Mouse (Mus musculus) midbrain, postnatal 0 days (tissue): ENCODE results near the gene Sox2. TPM values are rescaled to one million over a fixed set of nuclear protein-coding genes. Genes with fewer than 3 reads are reported as not detected.

Experiments used
- ATAC-seq: fragments of 200-750 bp; cut with Nextera tagmentation; 2 replicates; pipeline ENCODE4 v1.8.0; 2017; ENCODE audit warnings: moderate number of reproducible peaks, mild to moderate bottlenecking, moderate TSS enrichment, moderate library complexity; ENCODE audit not compliant: low FRiP score
- DNase-seq: peaks from one replicate; pipeline ENCODE4 v3.0.0-alpha.2; 2015; ENCODE audit warnings: low spot score
- H3K27ac ChIP-seq: fragments of 300-500 bp; sonication (generic); 2 replicates; pipeline ENCODE4 v1.5.1; 2014; ENCODE audit warnings: low read depth, mild to moderate bottlenecking, low read length, mixed read lengths
- H3K27me3 ChIP-seq: fragments of 300-500 bp; sonication (generic); 2 replicates; pipeline ENCODE4 v1.6.1; 2014; ENCODE audit warnings: low read length, control low read depth, mixed read lengths; ENCODE audit not compliant: insufficient read depth
- H3K36me3 ChIP-seq: fragments of 300-500 bp; sonication (generic); 2 replicates; pipeline ENCODE4 v1.6.1; 2014; ENCODE audit warnings: low read length, control low read depth, mixed read lengths; ENCODE audit not compliant: insufficient read depth
- H3K4me1 ChIP-seq: fragments of 300-500 bp; sonication (generic); 2 replicates; pipeline ENCODE4 v1.6.1; 2014; ENCODE audit warnings: mild to moderate bottlenecking, control low read depth, antibody characterized with exemption, low read length, mixed read lengths; ENCODE audit not compliant: insufficient read depth
- H3K4me2 ChIP-seq: fragments of 300-500 bp; sonication (generic); 2 replicates; pipeline ENCODE4 v1.6.1; 2014; ENCODE audit warnings: low read depth, mild to moderate bottlenecking, low read length, mixed read lengths; ENCODE audit not compliant: poor library complexity, severe bottlenecking
- H3K4me3 ChIP-seq: fragments of 300-500 bp; sonication (generic); 2 replicates; pipeline ENCODE4 v1.5.1; 2014; ENCODE audit warnings: low read depth, mild to moderate bottlenecking, low read length, moderate library complexity
- H3K9ac ChIP-seq: fragments of 300-500 bp; sonication (generic); replicated peaks from 2 replicates; pipeline ENCODE4 v1.6.1; 2014; ENCODE audit warnings: mild to moderate bottlenecking, low read length, moderate library complexity, mixed read lengths; ENCODE audit not compliant: poor library complexity, severe bottlenecking
- H3K9me3 ChIP-seq: fragments of 300-500 bp; sonication (generic); 2 replicates; pipeline ENCODE4 v1.6.1; 2016; ENCODE audit warnings: low read length, control low read depth
- CTCF ChIP-seq: IDR thresholded peaks from 2 replicates; pipeline ENCODE4 v1.5.1; 2016; ENCODE audit warnings: antibody characterized with exemption, mild to moderate bottlenecking
- WGBS: fragments of 180-500 bp; shearing (Covaris S2); extraction: QIAGEN DNeasy Blood & Tissue Kit; methylation state at CpG from one replicate; pipeline ENCODE4 v1.1.7; 2014; 5-methylcytosine and 5-hydroxymethylcytosine counted together
- polyA plus RNA-seq: library from polyadenylated mRNA; unstranded; fragments of >200 nt; fragmentation: Nextera tagmentation; extraction: Ambion mirVana; gene quantifications from 2 replicates; pipeline ENCODE4 v1.2.1, GENCODE M21; 2015
- total RNA-seq: library from RNA; depleted of rRNA; stranded (reverse); fragments of >200 nt; gene quantifications from 2 replicates; pipeline ENCODE4 v1.2.3, GENCODE M21; 2014

The Sox2 gene
- total and polyA plus RNA-seq, 2 experiments from 2014 or later: 29.7 to 79.1 TPM

DNA sequence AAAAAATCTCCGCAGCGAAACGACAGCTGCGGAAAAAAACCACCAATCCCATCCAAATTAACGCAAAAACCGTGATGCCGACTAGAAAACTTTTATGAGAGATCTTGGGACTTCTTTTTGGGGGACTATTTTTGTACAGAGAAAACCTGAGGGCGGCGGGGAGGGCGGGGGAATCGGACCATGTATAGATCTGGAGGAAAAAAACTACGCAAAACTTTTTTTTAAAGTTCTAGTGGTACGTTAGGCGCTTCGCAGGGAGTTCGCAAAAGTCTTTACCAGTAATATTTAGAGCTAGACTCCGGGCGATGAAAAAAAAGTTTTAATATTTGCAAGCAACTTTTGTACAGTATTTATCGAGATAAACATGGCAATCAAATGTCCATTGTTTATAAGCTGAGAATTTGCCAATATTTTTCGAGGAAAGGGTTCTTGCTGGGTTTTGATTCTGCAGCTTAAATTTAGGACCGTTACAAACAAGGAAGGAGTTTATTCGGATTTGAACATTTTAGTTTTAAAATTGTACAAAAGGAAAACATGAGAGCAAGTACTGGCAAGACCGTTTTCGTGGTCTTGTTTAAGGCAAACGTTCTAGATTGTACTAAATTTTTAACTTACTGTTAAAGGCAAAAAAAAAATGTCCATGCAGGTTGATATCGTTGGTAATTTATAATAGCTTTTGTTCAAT lies 1.4 kb downstream of the Sox2 start:
- Histone ChIP-seq H3K4me1 (no peaks in the 10 kb centered on the region), H3K27me3 (peaks cover 25% of the 10 kb centered on the region), H3K9ac (peak overlapping the region; percentile 75), H3K9me3 (no peaks in the 10 kb centered on the region), H3K4me2 (peak overlapping the region; percentile 46; the same call in 1 of the 2 replicates), H3K36me3 (no peaks in the 10 kb centered on the region), H3K27ac (peak overlapping the region; percentile 80; the same call in 1 of the 2 replicates), H3K4me3 (peak overlapping the region; percentile 51)
- no peak for TF ChIP-seq CTCF
- ATAC-seq (no peak), DNase-seq (no peak)
- WGBS: 6% methylated on average over 26 of the region's 26 CpGs

DNA sequence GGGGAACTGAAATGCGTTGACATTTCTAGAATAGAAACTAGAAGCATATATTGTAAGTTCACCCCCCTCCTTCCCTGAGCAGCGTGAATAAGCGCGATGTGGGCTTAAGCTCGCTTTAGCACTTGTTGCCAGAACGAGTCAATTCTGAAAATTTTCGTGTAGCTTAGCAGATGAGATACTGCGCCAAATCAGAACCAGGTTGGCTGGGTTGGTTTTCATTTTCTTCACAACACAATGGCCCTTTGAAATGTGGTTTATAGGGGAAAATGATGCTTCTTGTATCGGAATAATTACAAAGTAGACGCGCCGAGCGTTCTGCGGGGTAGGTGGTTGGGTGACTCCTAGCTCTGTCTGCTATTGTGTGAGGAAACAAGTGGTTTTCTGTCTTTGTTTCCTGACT lies 2.4 kb downstream of the Sox2 start:
- ATAC-seq (no peak), DNase-seq (no peak)
- 4% methylated on average over 14 of the region's 14 CpGs for WGBS
- Histone ChIP-seq H3K27me3 (peaks cover 20% of the 10 kb centered on the region), H3K4me3 (peak overlapping the region; percentile 39), H3K36me3 (no peaks in the 10 kb centered on the region), H3K9me3 (no peaks in the 10 kb centered on the region), H3K4me2 (peak overlapping the region; percentile 15), H3K27ac (peak overlapping the region; percentile 62), H3K4me1 (no peaks in the 10 kb centered on the region), H3K9ac (peak overlapping the region; percentile 54)
- TF ChIP-seq CTCF: no peak

DNA sequence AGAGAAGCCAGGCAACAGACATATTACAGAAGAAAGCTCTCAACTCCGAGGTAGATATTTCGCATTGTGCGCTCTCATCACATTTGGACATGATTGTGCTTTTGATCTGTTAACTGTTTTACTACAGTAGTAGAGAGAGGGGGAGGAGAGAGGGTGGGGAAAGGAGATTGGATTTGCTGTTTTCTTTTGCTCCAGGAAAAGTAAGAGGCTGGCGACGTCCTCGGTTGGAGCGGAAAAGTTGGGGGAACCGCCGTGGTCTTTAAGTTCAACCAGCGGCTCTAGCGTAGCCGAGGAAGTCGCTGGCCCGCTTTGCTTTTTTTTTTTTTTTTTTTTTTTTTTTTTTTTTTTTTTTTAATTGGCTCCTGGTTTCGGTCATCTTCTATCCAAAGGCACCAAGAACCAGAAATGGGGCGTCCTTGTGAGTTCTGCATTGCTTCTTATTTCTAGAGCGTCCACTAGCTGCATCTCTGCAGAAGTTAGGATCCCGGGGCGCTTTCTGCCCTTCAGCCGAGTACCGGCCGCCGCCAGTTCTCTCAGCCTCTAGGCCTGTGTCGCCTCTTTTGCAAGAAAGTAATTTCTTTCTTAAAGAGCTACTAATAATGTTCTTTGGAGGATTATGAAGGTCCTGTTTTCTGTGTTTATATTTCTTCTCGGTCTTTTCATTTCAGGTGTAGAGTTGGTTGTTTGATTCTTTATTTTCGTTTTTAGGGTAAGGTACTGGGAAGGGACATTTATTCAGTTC lies 3.2 kb downstream of the Sox2 start:
- peak overlapping the region; percentile 56 for H3K9ac ChIP-seq
- H3K4me3 ChIP-seq: peak overlapping the region; percentile 39
- peak overlapping the region; percentile 40; the same call in 1 of the 2 replicates for H3K4me2 ChIP-seq
- H3K9me3 ChIP-seq: no peaks in the 10 kb centered on the region
- no peaks in the 10 kb centered on the region for H3K4me1 ChIP-seq
- WGBS: 3% methylated on average over 26 of the region's 26 CpGs
- no peak for TF ChIP-seq CTCF
- H3K27me3 ChIP-seq: peaks cover 23% of the 10 kb centered on the region
- no peaks in the 10 kb centered on the region for H3K36me3 ChIP-seq
- peak overlapping the region; percentile 62 for H3K27ac ChIP-seq
- ATAC-seq (no peak), DNase-seq (no peak)

DNA sequence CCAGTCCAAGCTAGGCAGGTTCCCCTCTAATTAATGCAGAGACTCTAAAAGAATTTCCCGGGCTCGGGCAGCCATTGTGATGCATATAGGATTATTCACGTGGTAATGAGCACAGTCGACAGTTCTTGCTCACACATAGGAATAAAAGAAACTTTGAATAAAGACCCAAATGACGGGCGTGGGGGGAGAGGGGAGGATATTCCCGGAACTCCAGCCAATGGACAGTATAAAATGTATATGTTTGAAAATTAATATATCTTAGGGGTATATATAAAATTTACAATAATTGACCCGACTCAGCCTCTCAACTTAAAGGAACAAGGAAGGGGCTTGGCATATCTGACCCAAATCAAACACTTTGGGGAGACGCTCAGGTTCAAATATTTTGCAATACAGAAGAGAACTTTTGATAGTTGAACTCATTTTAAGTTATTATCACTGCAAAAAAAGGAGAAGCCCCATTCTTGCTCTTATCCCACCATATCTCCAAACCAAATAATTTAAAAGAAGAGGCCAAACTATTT lies 3.8 kb downstream of the Sox2 start:
- Histone ChIP-seq H3K36me3 (no peaks in the 10 kb centered on the region), H3K4me2 (peak overlapping the region; percentile 40), H3K27ac (peak overlapping the region; percentile 62; the same call in 1 of the 2 replicates), H3K4me3 (peak overlapping the region; percentile 39), H3K9ac (peak overlapping the region; percentile 56), H3K9me3 (no peaks in the 10 kb centered on the region), H3K27me3 (peaks cover 23% of the 10 kb centered on the region), H3K4me1 (no peaks in the 10 kb centered on the region)
- no peak for TF ChIP-seq CTCF
- no peak for ATAC-seq
- 15% methylated on average over 9 of the region's 9 CpGs for WGBS
- peak; percentile 59 for DNase-seq

DNA sequence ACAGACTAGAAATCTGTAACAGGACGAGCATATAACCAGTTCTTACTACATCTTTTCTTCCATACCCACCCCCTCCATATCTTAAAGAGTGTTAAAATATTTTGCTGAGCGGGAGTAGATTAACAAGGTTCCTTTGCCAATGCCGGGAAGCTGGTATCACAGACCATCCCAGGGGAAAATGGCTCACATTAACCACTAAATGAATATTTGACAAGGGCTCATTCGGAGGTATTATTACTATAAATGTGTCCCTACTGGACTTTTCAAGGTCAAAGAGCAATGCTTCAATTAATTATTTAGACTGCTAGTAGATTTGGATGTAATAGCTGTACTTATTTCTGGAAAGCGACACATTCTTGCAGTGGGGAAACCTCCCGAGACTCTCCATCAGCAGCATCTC lies 4.6 kb downstream of the Sox2 start:
- Histone ChIP-seq H3K4me2 (peak overlapping the region; percentile 40), H3K4me1 (no peaks in the 10 kb centered on the region), H3K27ac (peak overlapping the region; percentile 33), H3K9ac (0 out of 2 replicates have a peak overlapping the region, but pooled peaks have one; percentile 56), H3K36me3 (no peaks in the 10 kb centered on the region), H3K9me3 (no peaks in the 10 kb centered on the region), H3K4me3 (peak overlapping the region; percentile 39), H3K27me3 (peaks cover 23% of the 10 kb centered on the region)
- WGBS: 26% methylated on average over 6 of the region's 6 CpGs
- DNase-seq (no peak), ATAC-seq (no peak)
- TF ChIP-seq CTCF: no peak
